Mouse (Mus musculus): ENCODE data around the gene Nsf. TPM values are rescaled to one million over a fixed set of nuclear protein-coding genes. Genes with fewer than 3 reads are reported as not detected.
A peak's percentile ranks its signal among the peaks of the same experiment; 100 is the strongest.

The Nsf gene
- polyA plus RNA-seq, 1 experiment from 2014 or later = 64.4 TPM

- H3K9ac ChIP-seq (ENCODE audit: low read length) = no peak overlapping the region
- ATAC-seq = no peak
- DNase-seq (ENCODE audit: low spot score) = no peak
- H3K36me3 ChIP-seq (ENCODE audit: control insufficient read depth, insufficient read depth, low read length) = peaks cover 34% of the 10 kb centered on the region
- no peaks in the 10 kb centered on the region for H3K27me3 ChIP-seq (replicated peaks; ENCODE audit: control insufficient read depth, insufficient read depth, low read length)
- no peaks in the 10 kb centered on the region for H3K4me1 ChIP-seq (ENCODE audit: control insufficient read depth, insufficient read depth, low read length)
- WGBS = 91% methylated on average over 11 of the region's 11 CpGs
- no peak overlapping the region for H3K27ac ChIP-seq (ENCODE audit: low read depth, low read length)
- H3K4me2 ChIP-seq (ENCODE audit: low read length) = no peak overlapping the region
- H3K9me3 ChIP-seq (replicated peaks; ENCODE audit: control insufficient read depth, low read length) = no peaks in the 10 kb centered on the region
- H3K4me3 ChIP-seq (ENCODE audit: low read depth, low read length) = no peak overlapping the region
Measured at GRCm38 (mm10) chr11:103909809-103910208, 44.0 kb downstream of the Nsf start.

- Histone ChIP-seq H3K27ac (ENCODE audit: low read depth, low read length) (no peak overlapping the region), H3K4me2 (ENCODE audit: low read length) (no peak overlapping the region), H3K4me3 (ENCODE audit: low read depth, low read length) (no peak overlapping the region), H3K4me1 (ENCODE audit: control insufficient read depth, insufficient read depth, low read length) (no peaks in the 10 kb centered on the region), H3K36me3 (ENCODE audit: control insufficient read depth, insufficient read depth, low read length) (peaks cover 30% of the 10 kb centered on the region), H3K9ac (ENCODE audit: low read length) (no peak overlapping the region), H3K9me3 (replicated peaks; ENCODE audit: control insufficient read depth, low read length) (no peaks in the 10 kb centered on the region), H3K27me3 (replicated peaks; ENCODE audit: control insufficient read depth, insufficient read depth, low read length) (no peaks in the 10 kb centered on the region)
- DNase-seq (ENCODE audit: low spot score) (no peak), ATAC-seq (no peak)
- WGBS = 87% methylated on average over 12 of the region's 12 CpGs
Measured at GRCm38 (mm10) chr11:103909396-103909795, 44.5 kb downstream of the Nsf start.

- ATAC-seq (no peak), DNase-seq (ENCODE audit: low spot score) (peak; percentile 49)
- Histone ChIP-seq H3K4me3 (ENCODE audit: low read depth, low read length) (no peak overlapping the region), H3K9ac (ENCODE audit: low read length) (no peak overlapping the region), H3K27ac (ENCODE audit: low read depth, low read length) (no peak overlapping the region), H3K9me3 (replicated peaks; ENCODE audit: control insufficient read depth, low read length) (no peaks in the 10 kb centered on the region), H3K36me3 (ENCODE audit: control insufficient read depth, insufficient read depth, low read length) (peaks cover 13% of the 10 kb centered on the region), H3K27me3 (replicated peaks; ENCODE audit: control insufficient read depth, insufficient read depth, low read length) (no peaks in the 10 kb centered on the region), H3K4me1 (ENCODE audit: control insufficient read depth, insufficient read depth, low read length) (no peaks in the 10 kb centered on the region), H3K4me2 (ENCODE audit: low read length) (no peak overlapping the region)
- WGBS = 53% methylated on average over 7 of the region's 7 CpGs
Measured at GRCm38 (mm10) chr11:103906051-103906719, 47.7 kb downstream of the Nsf start.

GRCm38 (mm10) chr11:103905506-103905905, 48.4 kb downstream of the Nsf start:
- DNase-seq (ENCODE audit: low spot score) = no peak
- 81% methylated on average over 9 of the region's 9 CpGs for WGBS
- no peak for ATAC-seq
- H3K27ac ChIP-seq (ENCODE audit: low read depth, low read length) = no peak overlapping the region
- peaks cover 13% of the 10 kb centered on the region for H3K36me3 ChIP-seq (ENCODE audit: control insufficient read depth, insufficient read depth, low read length)
- H3K27me3 ChIP-seq (replicated peaks; ENCODE audit: control insufficient read depth, insufficient read depth, low read length) = no peaks in the 10 kb centered on the region
- H3K4me1 ChIP-seq (ENCODE audit: control insufficient read depth, insufficient read depth, low read length) = no peaks in the 10 kb centered on the region
- H3K4me3 ChIP-seq (ENCODE audit: low read depth, low read length) = no peak overlapping the region
- H3K9ac ChIP-seq (ENCODE audit: low read length) = no peak overlapping the region
- no peaks in the 10 kb centered on the region for H3K9me3 ChIP-seq (replicated peaks; ENCODE audit: control insufficient read depth, low read length)
- no peak overlapping the region for H3K4me2 ChIP-seq (ENCODE audit: low read length)

- Histone ChIP-seq H3K36me3 (ENCODE audit: control insufficient read depth, insufficient read depth, low read length) (0 out of 2 replicates have a peak, but pooled peaks cover 2% of the 10 kb centered on the region), H3K4me1 (ENCODE audit: control insufficient read depth, insufficient read depth, low read length) (no peaks in the 10 kb centered on the region), H3K9me3 (replicated peaks; ENCODE audit: control insufficient read depth, low read length) (no peaks in the 10 kb centered on the region), H3K27ac (ENCODE audit: low read depth, low read length) (no peak overlapping the region), H3K4me3 (ENCODE audit: low read depth, low read length) (no peak overlapping the region), H3K9ac (ENCODE audit: low read length) (no peak overlapping the region), H3K27me3 (replicated peaks; ENCODE audit: control insufficient read depth, insufficient read depth, low read length) (no peaks in the 10 kb centered on the region), H3K4me2 (ENCODE audit: low read length) (no peak overlapping the region)
- DNase-seq (ENCODE audit: low spot score) = no peak
- WGBS = 82% methylated on average over 4 of the region's 4 CpGs
- ATAC-seq = no peak
Measured at GRCm38 (mm10) chr11:103901581-103901966, 52.3 kb downstream of the Nsf start.

- Histone ChIP-seq H3K4me2 (ENCODE audit: low read length) (no peak overlapping the region), H3K27me3 (replicated peaks; ENCODE audit: control insufficient read depth, insufficient read depth, low read length) (no peaks in the 10 kb centered on the region), H3K4me3 (ENCODE audit: low read depth, low read length) (no peak overlapping the region), H3K4me1 (ENCODE audit: control insufficient read depth, insufficient read depth, low read length) (no peaks in the 10 kb centered on the region), H3K36me3 (ENCODE audit: control insufficient read depth, insufficient read depth, low read length) (0 out of 2 replicates have a peak, but pooled peaks cover 2% of the 10 kb centered on the region), H3K27ac (ENCODE audit: low read depth, low read length) (no peak overlapping the region), H3K9me3 (replicated peaks; ENCODE audit: control insufficient read depth, low read length) (no peaks in the 10 kb centered on the region), H3K9ac (ENCODE audit: low read length) (no peak overlapping the region)
- no peak for DNase-seq (ENCODE audit: low spot score)
- no peak for ATAC-seq
- 70% methylated on average over 20 of the region's 20 CpGs for WGBS
Measured at GRCm38 (mm10) chr11:103900803-103901580, 52.9 kb downstream of the Nsf start.

- Histone ChIP-seq H3K27ac (ENCODE audit: low read depth, low read length) (no peak overlapping the region), H3K9ac (ENCODE audit: low read length) (no peak overlapping the region), H3K4me3 (ENCODE audit: low read depth, low read length) (no peak overlapping the region), H3K9me3 (replicated peaks; ENCODE audit: control insufficient read depth, low read length) (no peaks in the 10 kb centered on the region), H3K27me3 (replicated peaks; ENCODE audit: control insufficient read depth, insufficient read depth, low read length) (no peaks in the 10 kb centered on the region), H3K4me1 (ENCODE audit: control insufficient read depth, insufficient read depth, low read length) (no peaks in the 10 kb centered on the region), H3K36me3 (ENCODE audit: control insufficient read depth, insufficient read depth, low read length) (0 out of 2 replicates have a peak, but pooled peaks cover 8% of the 10 kb centered on the region), H3K4me2 (ENCODE audit: low read length) (no peak overlapping the region)
- WGBS = 94% methylated on average over 11 of the region's 11 CpGs
- no peak for ATAC-seq
- DNase-seq (ENCODE audit: low spot score) = no peak
Measured at GRCm38 (mm10) chr11:103896966-103897750, 56.7 kb downstream of the Nsf start.

- WGBS = 90% methylated on average over 4 of the region's 4 CpGs
- no peak overlapping the region for H3K4me2 ChIP-seq (ENCODE audit: low read length)
- no peak overlapping the region for H3K27ac ChIP-seq (ENCODE audit: low read depth, low read length)
- ATAC-seq (no peak), DNase-seq (ENCODE audit: low spot score) (no peak)
- no peak overlapping the region for H3K4me3 ChIP-seq (ENCODE audit: low read depth, low read length)
- H3K36me3 ChIP-seq (ENCODE audit: control insufficient read depth, insufficient read depth, low read length) = 0 out of 2 replicates have a peak, but pooled peaks cover 8% of the 10 kb centered on the region
- H3K4me1 ChIP-seq (ENCODE audit: control insufficient read depth, insufficient read depth, low read length) = no peaks in the 10 kb centered on the region
- no peak overlapping the region for H3K9ac ChIP-seq (ENCODE audit: low read length)
- no peaks in the 10 kb centered on the region for H3K27me3 ChIP-seq (replicated peaks; ENCODE audit: control insufficient read depth, insufficient read depth, low read length)
- no peaks in the 10 kb centered on the region for H3K9me3 ChIP-seq (replicated peaks; ENCODE audit: control insufficient read depth, low read length)
Measured at GRCm38 (mm10) chr11:103896056-103896455, 57.8 kb downstream of the Nsf start.

Data from forebrain, embryonic 14.5 days (tissue).